23 mouse cellular contexts compared by ENCODE assay signal in the genomic region with DNA sequence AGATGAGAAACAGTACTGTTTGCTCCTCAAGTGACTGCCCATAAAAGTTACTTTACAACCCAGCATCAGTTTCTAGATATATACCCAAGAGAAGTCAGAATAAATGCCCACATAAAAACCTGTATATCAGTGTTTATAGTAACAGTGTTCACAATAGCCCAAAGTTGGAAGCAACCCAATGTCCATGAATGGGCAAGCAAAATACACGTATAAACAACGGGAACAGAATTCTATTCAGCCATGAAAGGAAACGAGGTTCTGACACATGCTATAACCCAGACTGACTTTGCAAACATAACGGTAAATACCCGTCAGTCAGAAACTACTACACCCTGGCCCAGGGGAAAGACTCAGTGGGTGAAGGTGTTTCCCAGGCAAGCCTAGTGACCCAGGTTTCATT. TPM values are rescaled to one million over a fixed set of nuclear protein-coding genes. Genes with fewer than 3 reads are reported as not detected.
"Had no signal": no experiment of that assay in that cellular context is flagged by ENCODE, and none has a peak within 500 bp of the region (broad histone marks: within the 10 kb centered on the region; RNA-seq: fewer than 3 reads in every experiment).

No protein-coding gene starts in this region.

- H3K4me1 ChIP-seq: liver, embryonic 12.5 days; midbrain, embryonic 10.5 days; midbrain, embryonic 13.5 days; neural tube, embryonic 15.5 days had no signal

- H3K4me2 ChIP-seq: limb, embryonic 15.5 days; liver, embryonic 12.5 days; lung, embryonic 15.5 days; midbrain, embryonic 13.5 days; neural tube, embryonic 13.5 days; neural tube, embryonic 15.5 days had no signal

- ATAC-seq: liver, embryonic 12.5 days; midbrain, embryonic 13.5 days; midbrain, embryonic 16.5 days had no signal

- H3K27ac ChIP-seq: limb, embryonic 15.5 days; liver, embryonic 12.5 days; liver, embryonic 14.5 days; lung, embryonic 15.5 days; midbrain, embryonic 10.5 days; midbrain, embryonic 13.5 days; neural tube, embryonic 13.5 days; neural tube, embryonic 15.5 days had no signal

- H3K36me3 ChIP-seq: limb, embryonic 15.5 days; liver, embryonic 12.5 days; lung, embryonic 15.5 days; midbrain, embryonic 10.5 days; midbrain, embryonic 13.5 days; neural tube, embryonic 13.5 days; neural tube, embryonic 15.5 days had no signal

- H3K4me3 ChIP-seq: limb, embryonic 15.5 days; liver, embryonic 12.5 days; lung, embryonic 15.5 days; midbrain, embryonic 10.5 days; midbrain, embryonic 13.5 days; myocyte; neural tube, embryonic 13.5 days; neural tube, embryonic 15.5 days had no signal

- H3K27me3 ChIP-seq: limb, embryonic 15.5 days; liver, embryonic 12.5 days; lung, embryonic 15.5 days; midbrain, embryonic 13.5 days; neural tube, embryonic 13.5 days; neural tube, embryonic 15.5 days had no signal

- DNase-seq: retina, postnatal 1 day; right cerebral cortex, adult 18-20 months; right cerebral cortex, postnatal 25 days; right cerebral cortex, postnatal 4 days; spleen, adult 18-20 months; thymus, adult 18-20 months; thymus, postnatal 14 days had no signal

- H3K9ac ChIP-seq: limb, embryonic 15.5 days; liver, embryonic 12.5 days; liver, embryonic 14.5 days; lung, embryonic 15.5 days; midbrain, embryonic 13.5 days; neural tube, embryonic 13.5 days; neural tube, embryonic 15.5 days had no signal

- H3K9me3 ChIP-seq: limb, embryonic 15.5 days; liver, embryonic 12.5 days; lung, embryonic 15.5 days; midbrain, embryonic 10.5 days; midbrain, embryonic 13.5 days; neural tube, embryonic 13.5 days; neural tube, embryonic 15.5 days had no signal

RNA-seq across cellular contexts. Expression of a gene that starts 1.8 kb away (rescaled TPM):
- polyA plus RNA-seq: liver, adult 2 months; liver, embryonic 12.5 days; liver, embryonic 14.5 days; liver, embryonic 16.5 days; midbrain, embryonic 10.5 days; midbrain, embryonic 13.5 days; midbrain, embryonic 16.5 days; neural tube, embryonic 11.5 days; neural tube, embryonic 15.5 days; small intestine, adult 2 months; stomach, embryonic 14.5 days; thymus, postnatal 0 days had no signal
